Mouse (Mus musculus): ENCODE measurements around the gene Fmo4. TPM values are rescaled to one million over a fixed set of nuclear protein-coding genes. Genes with fewer than 3 reads are reported as not detected.

The Fmo4 gene
- polyA plus RNA-seq, 1 experiment from 2014 or later: 0.40 TPM

DNA sequence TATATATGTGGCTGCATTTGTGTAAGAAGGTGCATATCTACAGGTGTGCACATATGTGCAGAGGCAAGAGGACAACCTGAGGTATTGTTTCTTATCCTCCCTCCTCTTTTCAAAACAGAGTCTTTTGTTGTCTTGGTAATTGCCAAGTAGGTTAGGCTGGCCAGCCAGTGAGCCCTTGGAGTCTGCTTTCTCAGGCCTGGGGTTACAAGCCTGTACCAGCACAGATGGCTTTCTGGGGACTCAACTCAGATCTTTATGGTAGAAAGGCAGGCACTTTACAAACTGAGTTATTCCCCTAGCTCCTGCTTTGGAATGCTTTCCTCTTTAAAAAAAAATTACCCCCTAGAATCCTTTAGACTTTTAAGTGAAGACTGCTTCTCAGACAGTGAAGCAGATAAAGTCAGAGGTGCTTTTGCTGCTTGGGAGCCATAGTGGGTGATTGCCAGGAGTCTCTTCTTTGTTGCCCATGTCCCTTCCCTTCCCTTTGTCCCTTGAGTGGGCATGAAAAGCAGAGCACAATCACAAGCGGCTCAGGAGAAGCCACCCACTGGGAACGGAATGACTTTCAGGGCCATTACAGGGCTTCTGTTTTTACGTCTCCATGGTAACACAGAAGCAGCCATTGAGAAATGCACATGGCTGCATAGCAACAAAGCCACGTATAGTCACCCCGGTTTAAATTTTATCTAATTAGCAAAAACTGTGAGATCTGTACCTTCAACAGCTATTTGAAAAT is 18.2 kb upstream of the Fmo4 start:
- H3K4me3 ChIP-seq (replicated peaks): peak overlapping the region; percentile 20; the same call in 1 of the 2 replicates
- 0 out of 2 replicates have a peak, but pooled peaks cover 3% of the 10 kb centered on the region for H3K27me3 ChIP-seq
- no peaks in the 10 kb centered on the region; the same call in 1 of the 2 replicates for H3K9me3 ChIP-seq
- H3K4me2 ChIP-seq (replicated peaks): peak overlapping the region; percentile 45
- peak; percentile 97 for ATAC-seq
- no peaks in the 10 kb centered on the region for H3K36me3 ChIP-seq
- no peak overlapping the region for H3K9ac ChIP-seq (replicated peaks)
- WGBS: 2% methylated on average over 5 of the region's 5 CpGs
- H3K27ac ChIP-seq: peak overlapping the region; percentile 63
- peaks cover 16% of the 10 kb centered on the region for H3K4me1 ChIP-seq (replicated peaks)

DNA sequence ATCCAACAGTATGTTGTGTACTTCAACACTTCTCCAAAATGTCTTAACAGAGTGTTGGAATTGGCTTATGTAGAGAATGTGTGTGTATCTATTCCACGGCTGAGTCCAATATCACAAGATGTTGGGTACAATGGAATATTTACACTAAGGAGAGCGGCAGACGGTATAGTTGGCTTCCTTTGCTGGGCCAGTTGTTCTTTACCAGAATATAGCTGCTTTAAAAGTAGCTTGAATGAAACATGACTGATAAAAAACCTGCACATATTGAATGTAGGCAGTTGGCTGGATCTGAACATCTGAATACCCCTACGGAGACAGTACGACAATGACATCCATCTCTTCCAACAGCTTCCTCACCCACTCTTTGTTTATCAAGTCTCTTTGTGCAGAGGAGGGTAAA is 5.5 kb upstream of the Fmo4 start:
- Histone ChIP-seq H3K36me3 (no peaks in the 10 kb centered on the region), H3K9ac (replicated peaks) (no peak overlapping the region), H3K27me3 (no peaks in the 10 kb centered on the region), H3K27ac (no peak overlapping the region), H3K9me3 (no peaks in the 10 kb centered on the region), H3K4me3 (replicated peaks) (no peak overlapping the region), H3K4me1 (replicated peaks) (no peaks in the 10 kb centered on the region), H3K4me2 (replicated peaks) (no peak overlapping the region)
- ATAC-seq: no peak
- 95% methylated on average over 5 of the region's 5 CpGs for WGBS

DNA sequence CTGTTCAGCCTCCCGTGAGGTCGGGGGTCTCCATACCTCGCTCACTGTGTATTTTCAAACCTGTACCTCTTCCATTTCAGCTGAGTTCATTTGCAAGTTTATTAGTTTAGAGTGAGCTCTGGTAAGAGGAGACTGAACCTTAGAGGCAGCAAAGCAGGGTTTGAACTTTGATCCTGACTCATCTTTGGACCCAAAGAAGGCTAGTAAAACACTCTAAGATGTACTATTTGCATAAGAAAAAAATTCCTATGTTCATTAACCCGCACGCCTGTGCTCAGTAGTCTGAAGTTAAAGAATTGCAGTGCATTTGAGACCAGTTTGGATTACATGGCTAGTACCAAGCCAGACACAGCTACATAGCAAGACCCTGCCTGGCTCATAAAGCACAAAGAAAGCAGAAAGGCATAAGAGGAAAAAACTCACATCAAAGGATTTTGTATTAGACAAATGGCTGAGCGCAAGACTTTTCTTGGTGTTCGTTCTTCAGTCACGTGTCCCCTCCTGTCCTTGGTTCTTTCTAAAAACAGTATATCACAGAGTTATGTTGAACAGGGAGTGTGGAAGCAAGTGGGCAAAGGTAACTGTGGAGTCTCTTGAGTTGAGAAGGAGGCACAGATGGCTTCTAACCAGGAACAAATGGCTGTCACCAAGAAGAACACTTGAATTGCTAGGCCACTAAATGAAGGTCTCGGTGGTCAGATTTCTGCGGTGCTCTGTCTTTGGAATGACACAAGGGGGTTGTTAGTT is 1.8 kb upstream of the Fmo4 start:
- no peaks in the 10 kb centered on the region for H3K36me3 ChIP-seq
- H3K4me3 ChIP-seq (replicated peaks): no peak overlapping the region
- no peaks in the 10 kb centered on the region for H3K9me3 ChIP-seq
- ATAC-seq: no peak
- H3K9ac ChIP-seq (replicated peaks): no peak overlapping the region
- 80% methylated on average over 10 of the region's 10 CpGs for WGBS
- H3K27ac ChIP-seq: no peak overlapping the region
- no peak overlapping the region for H3K4me2 ChIP-seq (replicated peaks)
- no peaks in the 10 kb centered on the region for H3K4me1 ChIP-seq (replicated peaks)
- no peaks in the 10 kb centered on the region for H3K27me3 ChIP-seq

DNA sequence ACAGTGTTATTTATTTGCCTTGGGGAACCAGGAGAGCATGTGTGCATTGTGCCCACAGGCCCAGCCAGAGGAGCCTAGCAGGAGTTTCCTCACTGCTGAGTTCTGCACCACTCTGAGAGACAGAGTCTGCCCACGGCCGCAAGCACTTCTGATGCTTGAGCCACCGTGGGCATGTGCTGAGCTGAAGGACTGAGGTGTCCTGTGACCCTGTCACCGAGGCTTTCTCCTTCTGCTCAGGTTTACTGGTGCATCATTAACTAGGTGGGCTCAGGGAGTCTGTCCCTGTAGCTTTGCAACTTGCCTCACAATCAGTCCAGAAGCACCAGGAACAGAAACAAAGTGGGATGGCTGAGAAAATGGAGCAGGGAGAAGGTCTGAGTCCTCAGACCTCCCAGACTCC is 1.2 kb upstream of the Fmo4 start:
- Histone ChIP-seq H3K4me2 (replicated peaks) (no peak overlapping the region), H3K9me3 (no peaks in the 10 kb centered on the region), H3K4me1 (replicated peaks) (no peaks in the 10 kb centered on the region), H3K27ac (no peak overlapping the region), H3K36me3 (no peaks in the 10 kb centered on the region), H3K9ac (replicated peaks) (no peak overlapping the region), H3K4me3 (replicated peaks) (no peak overlapping the region), H3K27me3 (no peaks in the 10 kb centered on the region)
- no peak for ATAC-seq
- WGBS: 71% methylated on average over 4 of the region's 4 CpGs

DNA sequence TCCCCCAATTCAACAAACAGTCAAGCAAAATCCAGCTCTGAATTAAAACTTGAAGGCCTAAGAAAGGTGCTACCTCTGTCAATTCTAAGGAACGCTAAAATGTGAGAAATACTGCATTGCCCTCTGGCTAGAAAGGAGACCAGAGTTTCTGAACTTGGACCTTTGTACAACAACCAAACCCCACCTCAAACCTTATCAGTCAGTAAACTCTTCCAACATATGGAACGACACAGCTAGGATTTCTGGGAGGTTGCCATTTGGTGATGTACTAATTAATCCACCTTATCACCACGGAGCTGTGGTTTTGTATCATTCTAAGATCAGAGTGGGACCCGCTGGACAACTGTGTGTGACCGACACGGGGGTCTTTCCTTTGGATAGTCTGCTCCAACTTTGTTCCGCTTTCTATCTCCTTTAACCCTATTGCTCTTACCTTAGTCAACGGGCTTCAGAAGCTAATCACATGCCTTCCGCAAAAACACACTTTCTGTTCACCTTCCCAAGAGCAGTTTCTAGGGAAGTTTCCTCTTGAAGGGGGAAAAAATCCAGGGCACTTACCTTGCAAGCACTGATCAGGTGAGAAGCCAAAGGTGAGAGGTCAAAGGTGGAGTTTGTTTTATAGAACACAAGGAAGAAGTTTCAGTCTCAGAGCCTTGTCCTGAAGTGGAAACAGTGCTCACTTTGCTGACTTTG is 483 bp downstream of the Fmo4 start:
- Histone ChIP-seq H3K36me3 (no peaks in the 10 kb centered on the region), H3K4me1 (replicated peaks) (no peaks in the 10 kb centered on the region), H3K9me3 (no peaks in the 10 kb centered on the region), H3K4me2 (replicated peaks) (no peak overlapping the region), H3K27me3 (no peaks in the 10 kb centered on the region), H3K4me3 (replicated peaks) (no peak overlapping the region), H3K27ac (no peak overlapping the region), H3K9ac (replicated peaks) (no peak overlapping the region)
- WGBS: 92% methylated on average over 9 of the region's 9 CpGs
- ATAC-seq: no peak

DNA sequence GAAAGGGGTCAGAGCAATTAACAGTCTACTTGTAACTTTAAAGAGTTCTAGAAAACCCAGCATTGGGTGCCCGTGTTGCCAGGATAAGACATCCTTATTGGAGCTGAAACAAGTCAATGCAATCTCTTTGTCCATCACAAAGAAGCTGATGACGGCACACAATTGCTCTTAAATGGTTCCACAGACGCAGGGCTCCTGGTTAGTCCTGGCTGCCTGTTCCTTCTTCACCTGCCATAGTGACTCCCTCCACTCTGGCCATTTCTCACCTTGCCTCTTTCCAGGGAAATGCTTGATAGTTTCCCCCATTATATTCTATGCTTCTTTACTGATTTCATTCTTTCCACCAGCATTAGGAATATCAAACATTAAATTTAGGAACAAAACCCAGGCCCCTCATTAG is 5.2 kb downstream of the Fmo4 start:
- Histone ChIP-seq H3K4me3 (replicated peaks) (no peak overlapping the region), H3K9me3 (no peaks in the 10 kb centered on the region), H3K4me1 (replicated peaks) (no peaks in the 10 kb centered on the region), H3K36me3 (no peaks in the 10 kb centered on the region), H3K27me3 (no peaks in the 10 kb centered on the region), H3K9ac (replicated peaks) (no peak overlapping the region), H3K27ac (no peak overlapping the region), H3K4me2 (replicated peaks) (no peak overlapping the region)
- ATAC-seq: no peak
- WGBS: 84% methylated on average over 3 of the region's 3 CpGs

DNA sequence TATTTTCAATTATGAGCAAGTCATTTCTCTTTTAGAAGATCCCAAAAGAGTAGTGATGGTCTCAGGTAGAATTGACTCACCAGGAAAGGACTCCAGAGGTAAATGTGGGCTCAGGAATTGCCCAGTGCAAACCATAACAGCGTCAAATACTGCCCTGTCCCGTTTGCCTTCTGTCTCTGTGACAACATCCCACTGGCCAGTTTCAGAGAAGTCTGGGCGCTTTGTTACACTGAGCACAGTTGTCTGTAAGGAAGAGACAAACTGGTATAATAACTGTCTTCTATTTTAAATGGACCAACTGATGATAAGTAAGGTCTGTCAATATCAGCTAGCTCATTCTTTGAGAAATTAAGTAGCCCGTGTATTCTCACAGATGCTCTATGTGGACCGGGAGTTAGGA is 6.3 kb downstream of the Fmo4 start:
- ATAC-seq: no peak
- H3K4me1 ChIP-seq (replicated peaks): no peaks in the 10 kb centered on the region
- no peaks in the 10 kb centered on the region for H3K36me3 ChIP-seq
- no peak overlapping the region for H3K4me3 ChIP-seq (replicated peaks)
- no peak overlapping the region for H3K4me2 ChIP-seq (replicated peaks)
- no peak overlapping the region for H3K9ac ChIP-seq (replicated peaks)
- H3K9me3 ChIP-seq: no peaks in the 10 kb centered on the region
- WGBS: 89% methylated on average over 5 of the region's 5 CpGs
- H3K27ac ChIP-seq: no peak overlapping the region
- H3K27me3 ChIP-seq: no peaks in the 10 kb centered on the region

DNA sequence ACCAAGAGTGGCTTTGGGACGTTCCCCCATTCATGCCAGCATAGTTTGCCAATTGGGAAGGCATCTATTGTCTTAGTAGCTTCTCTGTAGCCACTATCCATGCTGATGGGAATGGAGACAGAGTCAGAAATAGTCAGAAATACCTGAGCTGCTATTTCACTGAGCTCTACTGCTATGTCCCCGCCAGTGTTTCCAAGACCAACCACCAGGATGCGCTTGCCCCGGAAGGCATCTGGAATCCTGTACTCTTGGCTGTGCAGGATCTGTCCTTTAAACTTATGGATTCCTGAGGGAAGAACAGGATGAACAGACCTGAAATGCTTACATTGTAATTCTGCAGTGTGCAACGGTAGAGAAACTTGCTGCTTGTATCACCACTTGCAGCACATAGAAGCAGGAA is 8.8 kb downstream of the Fmo4 start:
- H3K27me3 ChIP-seq: no peaks in the 10 kb centered on the region
- no peak overlapping the region for H3K4me3 ChIP-seq (replicated peaks)
- no peaks in the 10 kb centered on the region for H3K36me3 ChIP-seq
- no peak overlapping the region for H3K9ac ChIP-seq (replicated peaks)
- H3K4me1 ChIP-seq (replicated peaks): no peaks in the 10 kb centered on the region
- H3K27ac ChIP-seq: no peak overlapping the region
- no peak overlapping the region for H3K4me2 ChIP-seq (replicated peaks)
- ATAC-seq: no peak
- H3K9me3 ChIP-seq: no peaks in the 10 kb centered on the region
- WGBS: 63% methylated on average over 5 of the region's 5 CpGs

DNA sequence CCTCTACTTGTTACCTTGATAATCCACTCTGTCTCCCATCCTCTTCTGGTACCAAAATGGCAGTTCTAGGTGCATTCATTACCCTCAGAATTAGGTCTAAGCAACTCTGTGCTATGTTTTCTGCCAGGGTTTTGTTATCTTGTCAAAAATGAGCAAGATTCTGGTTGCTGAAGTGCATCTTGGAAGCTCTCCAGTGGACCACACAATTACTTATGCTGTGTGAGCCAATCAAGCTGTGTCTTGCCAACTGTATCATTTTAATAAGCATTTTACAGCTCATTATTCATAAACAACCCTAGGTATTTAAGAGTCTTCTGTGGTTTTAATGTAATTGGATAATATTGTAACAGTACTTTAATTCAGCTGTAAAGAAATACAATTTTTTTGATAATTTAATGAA is 17.3 kb downstream of the Fmo4 start:
- H3K4me1 ChIP-seq (replicated peaks): no peaks in the 10 kb centered on the region
- no peak overlapping the region for H3K4me2 ChIP-seq (replicated peaks)
- no peaks in the 10 kb centered on the region for H3K9me3 ChIP-seq
- H3K36me3 ChIP-seq: no peaks in the 10 kb centered on the region
- H3K4me3 ChIP-seq (replicated peaks): no peak overlapping the region
- no peaks in the 10 kb centered on the region for H3K27me3 ChIP-seq
- no peak overlapping the region for H3K27ac ChIP-seq
- H3K9ac ChIP-seq (replicated peaks): no peak overlapping the region
- no peak for ATAC-seq

DNA sequence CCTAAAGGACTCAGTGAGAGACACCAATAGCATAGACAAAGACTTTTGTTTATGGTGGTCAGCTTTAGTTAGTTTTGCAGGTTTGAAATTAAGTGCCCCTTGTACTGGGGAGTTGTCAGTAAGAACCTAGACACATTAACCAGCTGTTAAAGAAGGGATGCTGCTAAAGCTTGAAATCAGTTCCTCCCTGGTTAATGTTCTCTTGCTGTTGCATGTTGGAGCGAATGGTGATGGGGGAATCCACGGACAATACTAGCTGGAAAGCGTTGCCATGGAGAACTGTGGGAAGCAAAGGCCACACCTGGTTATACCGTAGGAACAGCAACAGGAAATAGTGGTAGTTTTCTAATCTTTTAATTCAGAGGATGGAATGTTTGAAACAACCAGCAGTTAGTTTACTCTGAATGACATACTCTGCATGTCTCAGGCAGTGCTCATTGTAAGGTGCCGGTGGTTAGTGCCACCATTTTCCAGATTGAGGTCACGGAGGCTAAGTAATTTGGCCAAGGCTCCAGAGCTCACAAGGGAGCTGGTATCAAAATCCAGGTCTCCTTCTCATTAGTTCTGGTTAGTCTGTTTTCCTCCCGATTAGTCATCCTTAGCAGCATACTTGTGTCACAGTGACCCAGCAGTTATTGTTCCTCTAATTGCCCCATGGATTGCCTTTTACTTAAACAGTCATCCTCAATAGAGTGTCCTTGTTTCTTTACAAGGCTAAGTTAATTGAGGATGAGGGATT is 21.3 kb downstream of the Fmo4 start:
- Histone ChIP-seq H3K27ac (no peak overlapping the region), H3K4me2 (replicated peaks) (no peak overlapping the region), H3K27me3 (no peaks in the 10 kb centered on the region), H3K4me3 (replicated peaks) (no peak overlapping the region), H3K36me3 (no peaks in the 10 kb centered on the region), H3K9me3 (no peaks in the 10 kb centered on the region), H3K9ac (replicated peaks) (no peak overlapping the region), H3K4me1 (replicated peaks) (no peaks in the 10 kb centered on the region)
- WGBS: 64% methylated on average over 7 of the region's 7 CpGs
- ATAC-seq: no peak

DNA sequence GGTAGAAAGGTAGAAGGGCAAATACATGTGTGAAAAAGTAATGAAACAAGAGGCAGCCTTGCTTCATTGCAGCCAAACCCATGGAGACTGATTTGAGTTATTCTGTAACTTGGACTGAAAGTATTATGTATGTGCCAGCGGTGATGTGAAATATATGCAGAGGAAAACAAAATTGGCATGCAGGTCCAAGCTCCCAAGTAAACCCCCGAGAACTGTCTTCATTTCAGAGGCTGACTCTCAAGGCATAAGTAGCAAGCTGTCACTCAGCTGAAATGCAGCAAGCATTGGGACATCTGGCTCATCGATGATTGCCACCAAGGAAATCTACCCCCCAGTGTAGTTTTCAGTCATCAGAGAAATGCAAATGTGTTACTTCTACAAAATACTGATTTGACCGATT is 28.6 kb downstream of the Fmo4 start:
- Histone ChIP-seq H3K9ac (replicated peaks) (no peak overlapping the region), H3K4me2 (replicated peaks) (no peak overlapping the region), H3K36me3 (no peaks in the 10 kb centered on the region), H3K27me3 (no peaks in the 10 kb centered on the region), H3K4me3 (replicated peaks) (no peak overlapping the region), H3K9me3 (no peaks in the 10 kb centered on the region), H3K4me1 (replicated peaks) (no peaks in the 10 kb centered on the region), H3K27ac (no peak overlapping the region)
- no peak for ATAC-seq
- 84% methylated on average over 4 of the region's 4 CpGs for WGBS
